Mouse (Mus musculus) myocyte (in vitro differentiated cells): ENCODE data around the gene Arhgap6.

Experiments used
- CEBPB ChIP-seq: IDR thresholded peaks from 2 replicates; pipeline ENCODE4 v1.6.1; 2011; ENCODE audit warnings: mild to moderate bottlenecking, moderate library complexity; ENCODE audit not compliant: poor library complexity, insufficient read depth, severe bottlenecking
- E2F4 ChIP-seq: IDR thresholded peaks from one replicate; pipeline ENCODE4 v1.6.1; 2011; ENCODE audit warnings: mild to moderate bottlenecking, control low read depth, moderate library complexity; ENCODE audit not compliant: insufficient read depth
- MAX ChIP-seq: IDR thresholded peaks from one replicate; pipeline ENCODE4 v1.6.1; 2011; ENCODE audit warnings: low read depth, mild to moderate bottlenecking, control low read depth
- POLR2A ChIP-seq: IDR thresholded peaks from one replicate; pipeline ENCODE4 v1.6.1; 2011; ENCODE audit warnings: low read depth, mild to moderate bottlenecking, control low read depth, moderate library complexity; ENCODE audit not compliant: insufficient read length
- POLR2AphosphoS2 ChIP-seq: IDR thresholded peaks from one replicate; pipeline ENCODE4 v1.6.1; 2011; ENCODE audit warnings: low read depth, control low read depth; ENCODE audit not compliant: insufficient read length
- SRF ChIP-seq: IDR thresholded peaks from one replicate; pipeline ENCODE4 v1.6.1; 2011; ENCODE audit warnings: low read depth; ENCODE audit not compliant: control insufficient read depth, insufficient read length
- TCF12 ChIP-seq: IDR thresholded peaks from one replicate; pipeline ENCODE4 v1.6.1; 2011; ENCODE audit warnings: mild to moderate bottlenecking, control low read depth; ENCODE audit not compliant: poor library complexity, insufficient read depth, severe bottlenecking
- USF1 ChIP-seq: IDR thresholded peaks from one replicate; pipeline ENCODE4 v1.6.1; 2011; ENCODE audit warnings: low read depth, mild to moderate bottlenecking, control low read depth, moderate library complexity

- TF ChIP-seq TCF12 (no peak), MAX (no peak), CEBPB (no peak), E2F4 (no peak), POLR2A (no peak), POLR2AphosphoS2 (no peak), USF1 (no peak), SRF (no peak)
These were observed 392.2 kb downstream of the Arhgap6 start, which contains the start of gene Amelx for GRCm38 (mm10) chrX:169187100-169187499.
